Comparison of ENCODE assay signal across 15 mouse cellular contexts in the genomic region with DNA sequence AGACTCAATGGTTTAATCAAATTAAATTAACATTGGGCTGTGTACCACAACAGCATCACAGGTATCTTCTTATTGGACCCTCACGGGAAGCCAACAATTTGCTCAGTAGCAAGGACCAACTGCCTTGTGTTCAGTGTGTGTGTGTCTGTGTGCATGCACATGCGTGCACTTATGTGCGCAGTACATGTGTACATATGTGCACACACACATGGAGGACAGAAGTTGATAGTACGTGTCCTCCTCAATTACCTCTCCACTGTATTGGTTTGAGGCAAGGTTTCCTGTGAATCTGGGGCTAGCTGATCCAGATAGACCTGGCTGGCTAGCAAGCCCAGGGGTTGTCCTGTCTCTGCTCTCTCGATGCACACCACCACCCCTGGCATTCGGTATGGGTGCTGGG.
"Had no signal": no experiment of that assay in that cellular context is flagged by ENCODE, and none has a peak within 500 bp of the region (broad histone marks: within the 10 kb centered on the region; RNA-seq: fewer than 3 reads in every experiment).

No protein-coding gene starts in this region.

- ATAC-seq: inflammation-experienced regulatory T-cells, adult 6 months; intestine, postnatal 0 days; lung, postnatal 0 days; midbrain, embryonic 16.5 days had no signal

- H3K27ac ChIP-seq: kidney, postnatal 0 days; limb, embryonic 15.5 days; midbrain, embryonic 12.5 days had no signal

- H3K36me3 ChIP-seq: limb, embryonic 15.5 days; midbrain, embryonic 12.5 days had no signal

- H3K4me1 ChIP-seq: midbrain, embryonic 12.5 days had no signal

- H3K4me2 ChIP-seq: limb, embryonic 15.5 days; midbrain, embryonic 12.5 days had no signal

- H3K9ac ChIP-seq: limb, embryonic 15.5 days; midbrain, embryonic 12.5 days had no signal

- H3K9me3 ChIP-seq: limb, embryonic 15.5 days had no signal

- H3K4me3 ChIP-seq: limb, embryonic 15.5 days; midbrain, embryonic 12.5 days had no signal

- H3K27me3 ChIP-seq: limb, embryonic 15.5 days; midbrain, embryonic 12.5 days had no signal

- DNase-seq: kidney, adult 9 months; kidney, postnatal 36 days; layer of hippocampus, adult 9-11 months; layer of hippocampus, postnatal 36 days; lung, adult 2 months; lung, postnatal 36 days; right cerebral cortex, postnatal 14 days; thymus, postnatal 36 days had no signal
